Mouse (Mus musculus): ENCODE data around the gene Gfral.

Gfral gene

DNA sequence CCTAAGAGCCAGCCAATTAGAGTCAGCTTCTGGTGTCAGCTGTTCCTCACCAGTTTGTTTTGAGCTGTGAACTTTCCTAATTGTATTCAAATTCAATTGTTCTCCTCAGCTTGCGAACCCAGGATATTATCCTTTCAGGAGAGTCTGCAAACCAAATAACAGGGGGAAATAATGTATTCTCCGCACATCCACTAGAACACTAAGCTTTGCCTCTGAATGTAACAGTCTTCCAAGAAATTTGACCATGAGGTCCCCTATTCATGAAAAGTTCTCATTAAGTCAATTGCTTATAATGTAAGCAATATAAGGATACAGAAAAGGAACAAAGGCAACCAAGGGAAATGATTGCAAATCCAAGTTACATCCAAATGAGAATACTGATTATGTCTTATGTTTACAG lies at the start of gene Gfral:
Gfral (minus strand) TSS at position 101 of the 400 bp plus-strand sequence.
- no peak for DNase-seq (ENCODE audit: low read depth in 1 of 2, low spot score in 2 of 2)

DNA sequence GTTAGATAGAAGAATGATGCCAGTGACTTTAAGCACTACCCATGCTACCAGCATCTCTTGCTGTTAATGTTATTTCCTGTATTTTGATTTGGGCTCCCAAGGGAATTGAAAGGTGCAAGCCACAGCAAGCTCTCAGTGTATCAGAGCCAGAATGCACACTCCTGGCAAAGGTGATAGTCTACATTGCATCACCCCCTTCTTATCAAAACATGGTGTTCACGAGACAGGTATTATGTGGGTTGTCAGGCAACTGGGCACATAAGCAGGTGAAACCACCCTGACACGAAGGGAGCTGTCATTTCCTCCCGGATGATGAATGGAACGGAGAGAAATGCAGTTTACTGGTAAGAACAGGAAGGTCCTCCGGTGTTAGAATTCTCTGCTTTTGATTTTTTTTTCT lies 44.3 kb upstream of the Gfral start:
- DNase-seq (ENCODE audit: low read depth in 1 of 2, low spot score in 2 of 2): no peak

DNA sequence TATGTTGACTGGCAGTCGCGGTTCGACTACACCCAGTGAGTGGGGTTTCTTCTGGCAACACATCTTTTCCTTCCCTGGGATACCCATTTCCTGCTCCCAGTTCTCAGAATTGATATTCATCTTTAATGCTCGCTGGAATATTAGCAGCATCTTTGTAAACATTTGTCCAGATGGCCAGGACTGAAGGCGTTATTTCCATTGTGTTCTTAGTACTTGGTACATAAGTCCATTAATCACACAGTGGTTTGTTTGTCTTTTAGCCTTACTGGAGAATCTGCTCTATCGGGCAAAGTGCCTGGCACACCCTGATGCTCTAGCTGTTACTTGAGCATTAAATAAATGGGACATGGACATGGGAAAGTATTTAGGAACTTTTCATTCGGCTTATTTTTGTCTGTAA lies 39.1 kb upstream of the Gfral start:
- DNase-seq (ENCODE audit: low read depth in 1 of 2, low spot score in 2 of 2): no peak

DNA sequence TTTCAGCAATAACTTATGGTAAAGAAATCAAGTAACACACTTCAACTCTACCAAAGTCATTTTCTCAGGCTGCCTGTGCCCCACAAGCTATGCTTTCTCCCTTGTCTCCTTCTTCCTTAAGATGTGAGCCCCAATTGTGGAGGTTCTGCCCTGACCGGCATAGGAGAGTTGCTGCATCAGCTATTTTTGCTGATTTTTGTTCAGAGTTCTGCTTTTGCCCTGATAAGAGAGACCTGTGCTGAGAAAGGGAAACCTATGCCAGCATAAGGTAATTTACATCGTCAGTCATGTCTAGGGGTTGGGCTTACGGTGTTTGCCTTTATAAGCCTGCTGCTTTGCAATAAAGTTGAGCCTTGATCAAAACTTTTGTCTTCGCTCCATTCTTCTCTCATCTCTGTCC lies 38.7 kb upstream of the Gfral start:
- DNase-seq (ENCODE audit: low read depth in 1 of 2, low spot score in 2 of 2): no peak

DNA sequence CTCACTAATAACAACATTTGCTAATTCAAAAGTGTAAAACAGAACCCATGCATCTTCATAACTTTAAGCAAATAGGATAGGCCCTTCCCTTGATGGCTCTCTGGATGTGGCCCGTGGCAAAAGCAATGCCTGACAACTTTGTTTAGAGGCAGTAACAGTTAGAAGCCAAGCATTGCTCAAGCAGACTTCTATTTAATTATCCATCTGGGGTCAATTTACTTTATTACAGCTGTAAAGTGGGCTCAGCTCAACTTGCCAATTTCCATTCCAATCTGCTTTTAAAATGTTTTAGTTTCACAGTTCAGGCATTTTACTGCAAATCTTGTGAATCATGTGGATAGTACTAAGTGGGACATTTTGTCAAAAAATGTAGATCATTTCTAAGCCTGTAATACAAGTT lies 28.9 kb upstream of the Gfral start:
- no peak for DNase-seq (ENCODE audit: low read depth in 1 of 2, low spot score in 2 of 2)

DNA sequence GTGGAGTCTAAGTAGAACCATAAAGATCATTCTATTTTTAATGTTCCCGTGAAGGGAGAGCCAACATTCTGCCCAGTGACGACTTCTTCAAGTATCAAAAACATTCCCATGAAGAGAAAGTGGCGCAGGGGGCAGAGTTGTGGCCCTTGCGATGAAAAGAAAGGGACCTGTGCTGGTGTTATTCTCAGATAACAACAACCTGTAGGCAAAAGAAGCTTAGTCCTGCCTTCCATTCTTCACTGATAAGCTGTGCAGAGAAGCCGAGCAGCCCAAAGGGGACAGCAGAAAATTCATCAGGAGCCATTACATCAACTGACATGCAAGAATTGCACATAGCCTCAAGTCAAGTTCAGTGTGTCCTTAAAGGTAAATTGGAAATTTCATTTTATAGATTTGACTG lies 24.5 kb upstream of the Gfral start:
- no peak for DNase-seq (ENCODE audit: low read depth in 1 of 2, low spot score in 2 of 2)

DNA sequence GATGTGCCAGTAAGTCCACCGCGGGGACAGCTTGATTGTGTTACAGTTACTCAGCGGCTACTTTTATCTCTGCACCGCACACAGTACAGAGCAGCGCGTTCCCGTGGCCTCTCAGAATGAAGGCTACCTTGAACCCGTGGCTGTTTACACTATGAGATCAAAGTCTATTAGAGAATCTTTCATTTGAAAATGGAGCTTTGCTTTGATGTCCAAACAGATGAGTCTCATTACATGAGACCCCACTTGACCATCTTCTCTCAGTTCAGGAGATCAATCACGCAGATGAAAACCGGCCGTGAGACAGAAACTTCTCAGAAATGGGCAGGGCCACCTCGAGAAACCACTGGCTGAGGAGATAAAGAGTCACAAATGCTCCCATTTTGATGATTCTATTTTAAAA lies 23.8 kb upstream of the Gfral start:
- DNase-seq (ENCODE audit: low read depth in 1 of 2, low spot score in 2 of 2): no peak

DNA sequence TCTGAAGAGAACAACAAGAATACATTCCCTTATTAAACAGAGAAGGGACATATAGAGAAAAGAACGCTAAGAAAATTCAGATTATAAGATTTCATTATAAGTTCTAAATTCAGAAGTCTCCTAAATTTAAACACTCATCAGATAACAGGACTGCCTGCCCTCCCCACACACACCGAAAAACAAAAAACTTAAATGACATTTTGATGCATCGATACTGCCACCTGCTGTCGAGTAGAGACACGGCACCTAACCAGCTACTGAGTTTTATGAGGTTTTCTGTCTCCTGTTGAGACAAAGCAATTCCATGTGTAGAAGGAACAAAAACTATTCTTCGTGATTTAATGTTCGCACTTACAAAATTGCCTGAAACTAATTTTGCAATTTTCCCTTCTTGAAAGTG lies 23.2 kb upstream of the Gfral start:
- DNase-seq (ENCODE audit: low read depth in 1 of 2, low spot score in 2 of 2): no peak

DNA sequence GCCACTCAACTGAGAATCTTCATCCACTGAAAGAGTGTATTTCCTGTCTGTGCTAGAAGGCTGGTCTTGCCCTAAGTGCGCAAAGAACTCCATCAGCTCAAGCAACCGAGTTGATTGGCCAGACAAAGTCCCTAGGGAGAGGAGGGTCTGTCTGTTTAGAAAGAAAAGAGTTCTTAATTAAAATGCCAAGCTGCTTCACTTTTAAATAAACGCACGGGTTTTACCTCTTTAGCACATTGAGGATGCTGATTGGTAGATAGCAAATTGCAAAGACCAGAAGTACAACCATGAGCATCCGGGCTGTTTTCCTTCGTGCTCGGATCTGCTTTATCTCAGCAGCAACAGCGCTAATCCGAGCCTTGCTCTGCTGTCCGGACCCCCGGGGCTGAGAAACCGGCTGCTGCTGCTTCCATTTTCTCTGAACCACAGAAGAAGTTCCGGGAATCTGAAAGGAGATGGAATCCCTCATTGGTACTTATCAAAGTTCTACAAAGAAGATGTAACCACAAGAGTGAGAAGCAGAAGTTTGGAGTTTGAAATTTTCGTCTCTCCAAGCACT lies 22.6 kb upstream of the Gfral start:
- DNase-seq (ENCODE audit: low read depth in 1 of 2, low spot score in 2 of 2): no peak

DNA sequence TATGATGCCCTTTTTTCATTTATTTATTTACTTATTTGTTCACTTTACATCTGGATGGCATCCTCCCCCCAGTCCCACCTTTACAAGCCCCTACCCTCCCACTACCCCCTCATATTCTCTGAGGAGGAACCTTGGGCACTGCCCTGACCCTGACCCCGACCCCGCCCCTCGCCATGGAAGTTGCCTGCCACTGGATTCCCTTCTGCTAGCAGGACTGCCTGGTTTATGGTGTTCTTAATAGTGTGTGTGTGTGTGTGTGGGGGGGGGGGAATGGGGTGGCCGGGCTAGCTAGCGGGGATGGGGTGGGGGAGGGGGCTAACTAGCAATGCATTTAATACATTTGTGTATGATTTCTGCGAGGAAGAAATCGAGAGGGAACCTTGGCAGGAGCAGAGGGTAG lies 21.4 kb upstream of the Gfral start:
- no peak for DNase-seq (ENCODE audit: low read depth in 1 of 2, low spot score in 2 of 2)

DNA sequence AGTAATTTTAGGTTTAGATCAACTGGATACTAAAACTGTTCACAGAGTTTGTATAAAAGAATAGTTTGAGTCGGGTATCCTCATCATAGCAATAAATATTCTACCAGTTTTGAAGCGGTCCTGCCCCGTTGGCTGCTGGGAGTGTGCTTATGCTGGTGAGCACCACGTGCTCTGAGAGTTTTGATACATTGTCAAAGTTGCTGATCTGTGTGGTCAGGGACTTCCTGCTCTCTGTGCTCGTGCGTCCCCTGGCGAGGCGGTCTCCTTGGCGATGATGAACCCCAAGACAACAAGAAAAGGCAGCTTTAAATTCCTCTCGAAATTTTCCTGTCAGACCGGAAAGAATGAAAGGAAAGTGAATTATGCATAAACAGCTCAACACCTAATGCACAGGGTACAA lies 16.9 kb upstream of the Gfral start:
- no peak for DNase-seq (ENCODE audit: low read depth in 1 of 2, low spot score in 2 of 2)

DNA sequence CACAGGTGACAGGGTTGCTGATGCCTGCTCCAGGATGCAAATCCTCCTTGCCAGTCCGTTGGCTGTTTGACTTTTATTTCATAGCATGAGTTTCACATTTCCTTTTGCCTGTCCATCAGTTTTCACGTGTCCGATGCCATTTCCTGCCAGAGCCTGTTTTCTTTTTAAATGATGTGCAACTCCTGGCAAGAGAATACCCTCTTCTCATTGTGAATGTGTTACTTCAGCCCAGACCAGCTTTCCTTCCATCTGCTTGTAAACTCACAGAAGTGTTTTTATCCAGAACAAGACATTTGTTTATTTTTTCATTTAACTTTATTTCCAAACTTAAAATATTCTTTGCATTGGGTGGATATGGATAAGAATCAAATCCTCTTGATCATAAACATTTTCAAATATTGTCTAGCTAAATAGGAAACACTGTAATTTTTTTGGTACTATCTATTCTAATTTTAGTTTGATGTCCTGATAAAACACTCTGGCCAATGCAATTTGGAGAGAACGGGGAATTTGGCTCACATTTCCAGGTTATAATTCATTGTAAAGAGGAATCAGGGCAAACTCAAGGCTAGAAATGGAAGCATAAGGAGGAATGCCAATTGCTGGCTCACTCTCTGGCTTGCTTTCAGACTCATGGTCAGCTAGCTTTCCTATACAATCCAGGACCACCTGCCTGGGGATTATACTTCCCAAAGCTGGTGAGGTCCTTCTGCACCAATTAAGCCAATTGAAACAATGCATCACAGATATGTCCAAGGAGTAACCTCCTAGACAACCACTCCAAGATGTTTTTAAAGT lies 3.9 kb upstream of the Gfral start:
- no peak for DNase-seq (ENCODE audit: low read depth in 1 of 2, low spot score in 2 of 2)

DNA sequence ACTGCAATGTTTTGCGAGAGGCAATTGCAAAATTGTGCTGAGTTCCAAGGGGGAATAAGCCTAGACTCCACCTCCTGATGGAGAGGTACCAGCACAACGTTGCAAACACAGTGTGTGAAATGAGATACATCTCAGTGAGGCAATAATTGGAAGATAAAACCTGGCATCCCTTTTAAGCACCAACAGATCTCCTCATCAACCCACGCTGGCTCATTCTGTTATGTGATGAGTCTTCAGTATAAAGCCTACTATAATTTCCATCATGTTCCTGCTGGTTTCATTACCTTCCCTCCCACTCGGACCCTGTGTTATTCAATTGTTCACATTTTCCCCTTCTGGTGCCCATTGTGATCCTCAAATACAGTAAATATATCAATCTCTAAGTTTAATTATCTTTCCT lies 1.2 kb upstream of the Gfral start:
- no peak for DNase-seq (ENCODE audit: low read depth in 1 of 2, low spot score in 2 of 2)

DNA sequence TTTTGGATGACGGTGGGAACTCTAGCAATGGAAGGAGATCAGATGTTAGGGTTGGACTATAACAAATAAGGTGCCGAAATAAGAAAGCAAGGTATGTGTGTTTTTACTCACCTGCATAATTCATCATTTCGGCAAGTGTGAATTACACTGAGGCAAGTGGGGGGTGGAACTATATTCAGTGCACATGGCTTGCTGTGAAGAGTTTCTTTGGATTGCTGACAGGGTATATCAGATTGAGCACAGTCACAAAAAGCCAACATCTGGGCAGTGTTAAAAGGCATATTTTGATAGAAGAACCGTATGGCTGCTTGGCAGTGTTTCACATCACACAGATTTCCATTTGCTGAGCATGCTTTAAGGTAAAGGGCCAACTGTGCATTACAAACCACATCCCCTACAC lies 16.5 kb downstream of the Gfral start:
- no peak for DNase-seq (ENCODE audit: low read depth in 1 of 2, low spot score in 2 of 2)

DNA sequence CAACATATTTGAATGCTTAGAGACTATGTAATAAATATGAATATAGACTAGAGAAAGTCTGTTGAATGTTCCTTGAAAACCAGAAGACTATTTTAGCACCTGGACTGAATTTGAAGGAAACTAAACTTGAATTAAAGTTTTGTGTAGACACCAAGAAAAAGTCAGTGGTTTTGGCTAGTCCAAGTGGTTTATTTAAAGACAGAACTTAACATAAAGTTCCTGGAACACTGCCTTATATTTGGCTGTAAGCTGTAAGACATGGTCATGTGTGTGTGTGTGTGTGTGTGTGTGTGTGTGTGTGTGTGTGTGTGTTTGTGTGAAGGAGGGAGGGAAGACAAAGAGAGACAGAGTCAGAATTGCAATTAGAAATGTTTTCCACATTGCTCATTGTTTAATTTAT lies 34.2 kb downstream of the Gfral start:
- no peak for DNase-seq (ENCODE audit: low read depth in 1 of 2, low spot score in 2 of 2)

DNA sequence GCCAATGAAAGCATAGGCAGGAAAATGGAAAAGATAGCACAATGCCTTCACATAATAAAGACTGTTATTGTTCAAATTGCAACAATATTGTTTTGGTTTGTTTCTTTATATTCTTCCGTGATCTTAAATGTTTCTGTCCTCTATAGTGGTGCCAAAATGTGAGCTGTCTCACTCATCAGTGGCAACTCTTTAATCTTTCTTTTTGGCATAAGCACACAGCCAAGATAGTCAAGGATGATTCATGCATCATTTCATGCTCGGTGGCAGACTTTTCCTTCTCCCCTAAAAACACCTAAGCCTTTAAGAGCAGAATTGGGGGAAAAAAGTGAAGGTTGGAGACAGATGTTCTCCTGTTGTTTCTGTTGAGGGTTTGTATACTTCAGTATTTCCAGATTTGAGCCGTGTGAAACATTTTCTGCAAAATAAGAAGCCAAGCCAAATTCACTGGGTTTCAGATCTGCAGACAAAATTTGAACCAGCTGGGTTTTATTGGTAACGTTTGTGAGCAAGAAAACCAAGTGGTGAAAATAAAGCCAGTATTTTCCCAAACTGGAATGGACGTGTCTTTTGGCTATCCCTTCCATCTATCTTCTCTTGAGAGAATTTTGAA lies 40.7 kb downstream of the Gfral start:
- DNase-seq (ENCODE audit: low read depth in 1 of 2, low spot score in 2 of 2): no peak

DNA sequence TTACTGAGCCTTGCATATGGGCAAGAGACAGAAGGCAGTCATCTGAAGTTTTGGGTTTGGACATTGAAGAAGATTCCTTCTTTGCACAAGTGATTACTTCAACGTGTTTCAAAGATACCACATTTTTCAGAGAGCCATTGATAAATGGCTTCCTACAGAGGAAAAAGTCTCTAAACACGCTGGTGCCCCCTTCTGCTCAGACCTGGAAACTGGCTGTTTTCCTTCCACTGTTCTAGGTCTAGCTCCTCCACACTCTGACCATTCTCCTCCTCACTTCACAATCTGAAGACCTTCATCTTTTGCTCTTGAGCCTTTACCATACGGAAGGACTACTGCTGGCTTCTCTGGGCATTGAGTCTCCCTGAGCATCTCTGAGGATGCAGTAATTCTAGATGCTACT lies 45.1 kb downstream of the Gfral start:
- no peak for DNase-seq (ENCODE audit: low read depth in 1 of 2, low spot score in 2 of 2)

DNA sequence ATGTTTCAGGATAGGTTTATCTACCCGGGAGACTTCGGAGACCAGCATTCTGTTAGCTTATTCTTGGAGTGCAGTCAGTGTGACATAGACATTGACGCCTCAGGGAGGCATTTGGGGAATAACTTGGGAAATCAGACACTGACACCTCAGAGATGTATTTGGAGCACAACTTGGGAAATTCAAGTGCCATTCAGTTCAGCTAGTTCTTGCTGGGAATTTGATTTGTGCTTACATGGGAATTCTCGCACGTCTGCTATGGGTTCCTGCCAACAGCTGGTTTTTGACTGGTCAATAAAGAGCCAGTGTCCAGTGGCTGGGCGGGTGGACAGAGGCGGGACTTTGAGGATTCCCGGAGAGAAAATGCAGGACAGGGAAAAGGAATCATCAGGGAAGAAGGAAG lies 51.0 kb downstream of the Gfral start:
- no peak for DNase-seq (ENCODE audit: low read depth in 1 of 2, low spot score in 2 of 2)

DNA sequence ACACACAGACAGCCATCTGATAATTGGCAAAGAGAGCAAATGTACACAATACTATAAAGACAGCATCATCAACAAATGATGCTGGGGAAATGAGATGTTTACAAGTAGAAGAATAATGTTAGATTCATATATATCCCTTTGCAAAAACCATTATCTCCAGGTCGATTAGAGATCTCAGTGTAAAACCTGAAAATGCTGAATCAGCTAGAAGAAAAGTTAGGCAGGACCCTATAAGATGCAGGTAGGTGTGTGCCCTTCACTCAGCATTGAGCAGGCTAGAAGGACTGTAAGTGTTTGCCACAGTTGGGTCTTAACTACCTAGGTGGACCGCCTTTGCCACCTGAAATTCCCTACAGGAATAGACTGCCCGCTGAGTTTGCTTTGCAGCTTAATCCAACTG lies 67.9 kb downstream of the Gfral start:
- DNase-seq (ENCODE audit: low read depth in 1 of 2, low spot score in 2 of 2): no peak

DNA sequence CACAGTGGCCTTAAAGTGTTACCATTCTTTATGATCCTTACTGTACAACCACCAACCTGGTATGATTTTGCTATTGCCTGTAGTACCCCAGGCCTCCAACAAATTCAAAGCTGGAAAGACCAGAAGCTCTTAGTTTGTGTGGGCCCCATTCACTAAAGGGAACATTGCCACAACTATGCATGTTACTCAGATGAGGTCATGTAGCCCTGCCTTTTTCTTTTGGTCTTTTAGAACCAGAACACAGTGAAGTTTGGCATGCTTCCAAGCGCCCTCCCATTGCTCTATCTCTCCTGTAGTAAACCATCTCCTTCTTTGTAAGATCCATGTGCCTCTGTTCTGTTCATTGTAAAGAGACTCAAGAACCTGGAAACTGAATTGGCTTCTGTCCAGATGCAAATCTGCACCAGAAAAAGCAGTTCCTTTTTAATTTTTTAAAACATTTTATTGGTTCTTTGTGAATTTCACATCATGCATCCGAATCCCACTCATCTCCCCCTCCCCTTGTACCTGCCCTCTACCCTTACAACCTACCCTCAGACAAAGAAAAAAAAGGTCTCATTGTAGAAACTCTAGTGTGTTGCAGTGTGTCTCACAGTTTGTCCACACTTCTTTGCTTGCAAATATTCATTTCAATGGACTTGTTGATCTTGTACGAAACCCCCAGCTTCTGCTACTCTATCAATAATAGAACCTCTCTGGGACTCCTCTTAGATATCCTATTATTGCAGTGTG lies 74.9 kb downstream of the Gfral start:
- no peak for DNase-seq (ENCODE audit: low read depth in 1 of 2, low spot score in 2 of 2)

DNA sequence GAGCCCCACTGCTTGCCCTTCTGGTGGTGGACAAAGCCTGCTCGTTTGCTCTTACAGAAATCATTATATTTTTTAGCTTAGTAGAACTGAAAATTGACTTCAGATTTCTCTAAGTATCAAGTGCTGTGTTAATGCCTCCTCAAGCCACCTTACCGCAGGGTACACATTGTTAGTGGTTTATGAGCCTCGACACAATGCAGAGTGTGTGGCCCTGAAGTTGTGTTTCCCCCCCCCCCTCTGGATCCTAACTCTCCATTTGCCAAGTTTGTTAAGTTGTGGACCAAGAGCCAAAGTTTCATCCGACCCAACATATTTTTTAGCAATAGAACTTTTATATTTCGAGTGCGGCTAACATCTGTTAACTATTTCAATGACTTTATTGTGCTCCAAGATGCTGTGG lies 79.4 kb downstream of the Gfral start:
- no peak for DNase-seq (ENCODE audit: low read depth in 1 of 2, low spot score in 2 of 2)

DNA sequence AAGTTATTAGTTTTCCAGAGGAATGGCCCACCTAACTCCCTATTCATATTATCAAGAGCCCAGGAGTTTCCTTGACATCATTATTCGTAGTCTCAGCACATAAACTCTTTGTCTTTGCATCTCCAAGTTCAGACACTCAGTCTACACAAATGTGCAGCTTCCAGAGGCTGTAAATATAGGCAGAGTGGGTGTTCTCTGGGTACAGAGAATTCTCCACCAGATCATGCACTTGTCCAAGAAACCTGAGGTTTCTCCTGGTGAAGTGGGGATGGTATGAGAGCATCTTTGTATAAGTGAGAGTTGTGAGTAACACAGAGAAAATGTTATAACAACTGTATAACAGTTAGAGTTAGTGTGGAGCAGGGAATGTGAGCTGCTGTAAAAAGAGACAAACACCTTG lies 84.1 kb downstream of the Gfral start:
- no peak for DNase-seq (ENCODE audit: low read depth in 1 of 2, low spot score in 2 of 2)

Measured in monocyte, adult 2 months (primary cell).